Mouse (Mus musculus): ENCODE results near the gene Impdh1. TPM values are rescaled to one million over a fixed set of nuclear protein-coding genes. Genes with fewer than 3 reads are reported as not detected.
A peak's percentile ranks its signal among the peaks of the same experiment; 100 is the strongest.
"Not testable (repeated sequence)": the region's sequence is repeated elsewhere in the genome, so short reads cannot be mapped to it uniquely, and the experiment has no call there.

Impdh1 gene
- polyA plus RNA-seq, 1 experiment from 2014 or later: 11.7 TPM

GRCm38 (mm10) chr6:29234272-29234671 lies 18.1 kb upstream of the Impdh1 start:
- 41% methylated on average over 8 of the region's 8 CpGs for WGBS
- Histone ChIP-seq H3K4me3 (ENCODE audit: low read depth, low read length) (no peak overlapping the region), H3K27me3 (replicated peaks; ENCODE audit: control insufficient read depth, insufficient read depth, low read length) (no peaks in the 10 kb centered on the region), H3K9ac (ENCODE audit: low read depth, low read length) (no peak overlapping the region), H3K36me3 (ENCODE audit: control insufficient read depth, insufficient read depth) (no peaks in the 10 kb centered on the region), H3K4me1 (replicated peaks; ENCODE audit: control insufficient read depth, insufficient read depth, low read length) (no peaks in the 10 kb centered on the region), H3K4me2 (replicated peaks; ENCODE audit: low read depth) (no peak overlapping the region), H3K27ac (ENCODE audit: low read depth, low read length) (no peak overlapping the region), H3K9me3 (ENCODE audit: control insufficient read depth) (no peaks in the 10 kb centered on the region)
- peak; percentile 36; the same call in 1 of the 2 replicates for ATAC-seq
- peak; percentile 81 for TF ChIP-seq CTCF (IDR thresholded peaks at IDR 0.05; ENCODE audit: low read depth)

- H3K4me1 ChIP-seq (replicated peaks; ENCODE audit: control insufficient read depth, insufficient read depth, low read length): no peaks in the 10 kb centered on the region
- no peak overlapping the region for H3K27ac ChIP-seq (ENCODE audit: low read depth, low read length)
- H3K9ac ChIP-seq (ENCODE audit: low read depth, low read length): no peak overlapping the region
- no peaks in the 10 kb centered on the region for H3K9me3 ChIP-seq (ENCODE audit: control insufficient read depth)
- ATAC-seq: no peak
- no peak overlapping the region for H3K4me3 ChIP-seq (ENCODE audit: low read depth, low read length)
- no peaks in the 10 kb centered on the region for H3K36me3 ChIP-seq (ENCODE audit: control insufficient read depth, insufficient read depth)
- no peak overlapping the region for H3K4me2 ChIP-seq (replicated peaks; ENCODE audit: low read depth)
- no peaks in the 10 kb centered on the region for H3K27me3 ChIP-seq (replicated peaks; ENCODE audit: control insufficient read depth, insufficient read depth, low read length)
- WGBS: 68% methylated on average over 3 of the region's 3 CpGs
- TF ChIP-seq CTCF (IDR thresholded peaks at IDR 0.05; ENCODE audit: low read depth): no peak
These were observed 17.5 kb upstream of the Impdh1 start for GRCm38 (mm10) chr6:29233710-29234109.

GRCm38 (mm10) chr6:29232321-29232720 lies 16.2 kb upstream of the Impdh1 start:
- Histone ChIP-seq H3K27me3 (replicated peaks; ENCODE audit: control insufficient read depth, insufficient read depth, low read length) (no peaks in the 10 kb centered on the region), H3K9ac (ENCODE audit: low read depth, low read length) (no peak overlapping the region), H3K9me3 (ENCODE audit: control insufficient read depth) (no peaks in the 10 kb centered on the region), H3K36me3 (ENCODE audit: control insufficient read depth, insufficient read depth) (no peaks in the 10 kb centered on the region), H3K4me3 (ENCODE audit: low read depth, low read length) (no peak overlapping the region), H3K4me2 (replicated peaks; ENCODE audit: low read depth) (no peak overlapping the region), H3K27ac (ENCODE audit: low read depth, low read length) (no peak overlapping the region), H3K4me1 (replicated peaks; ENCODE audit: control insufficient read depth, insufficient read depth, low read length) (no peaks in the 10 kb centered on the region)
- 64% methylated on average over 6 of the region's 6 CpGs for WGBS
- ATAC-seq: no peak
- TF ChIP-seq CTCF (IDR thresholded peaks at IDR 0.05; ENCODE audit: low read depth): no peak

GRCm38 (mm10) chr6:29231799-29232198 lies 15.6 kb upstream of the Impdh1 start:
- Histone ChIP-seq H3K4me2 (replicated peaks; ENCODE audit: low read depth) (no peak overlapping the region), H3K4me3 (ENCODE audit: low read depth, low read length) (no peak overlapping the region), H3K36me3 (ENCODE audit: control insufficient read depth, insufficient read depth) (no peaks in the 10 kb centered on the region), H3K9ac (ENCODE audit: low read depth, low read length) (no peak overlapping the region), H3K27ac (ENCODE audit: low read depth, low read length) (no peak overlapping the region), H3K4me1 (replicated peaks; ENCODE audit: control insufficient read depth, insufficient read depth, low read length) (no peaks in the 10 kb centered on the region), H3K9me3 (ENCODE audit: control insufficient read depth) (no peaks in the 10 kb centered on the region), H3K27me3 (replicated peaks; ENCODE audit: control insufficient read depth, insufficient read depth, low read length) (no peaks in the 10 kb centered on the region)
- TF ChIP-seq CTCF (IDR thresholded peaks at IDR 0.05; ENCODE audit: low read depth): no peak
- WGBS: 79% methylated on average over 3 of the region's 3 CpGs
- no peak for ATAC-seq

GRCm38 (mm10) chr6:29230386-29230785 lies 14.2 kb upstream of the Impdh1 start:
- no peak overlapping the region for H3K27ac ChIP-seq (ENCODE audit: low read depth, low read length)
- H3K9me3 ChIP-seq (ENCODE audit: control insufficient read depth): no peaks in the 10 kb centered on the region
- no peak overlapping the region for H3K4me2 ChIP-seq (replicated peaks; ENCODE audit: low read depth)
- no peaks in the 10 kb centered on the region for H3K27me3 ChIP-seq (replicated peaks; ENCODE audit: control insufficient read depth, insufficient read depth, low read length)
- no peak overlapping the region for H3K4me3 ChIP-seq (ENCODE audit: low read depth, low read length)
- no peaks in the 10 kb centered on the region for H3K4me1 ChIP-seq (replicated peaks; ENCODE audit: control insufficient read depth, insufficient read depth, low read length)
- no peaks in the 10 kb centered on the region for H3K36me3 ChIP-seq (ENCODE audit: control insufficient read depth, insufficient read depth)
- TF ChIP-seq CTCF (IDR thresholded peaks at IDR 0.05; ENCODE audit: low read depth): no peak
- 70% methylated on average over 6 of the region's 6 CpGs for WGBS
- H3K9ac ChIP-seq (ENCODE audit: low read depth, low read length): no peak overlapping the region
- ATAC-seq: no peak

- Histone ChIP-seq H3K36me3 (ENCODE audit: control insufficient read depth, insufficient read depth) (no peaks in the 10 kb centered on the region), H3K9ac (ENCODE audit: low read depth, low read length) (no peak overlapping the region), H3K27ac (ENCODE audit: low read depth, low read length) (no peak overlapping the region), H3K4me3 (ENCODE audit: low read depth, low read length) (no peak overlapping the region), H3K4me1 (replicated peaks; ENCODE audit: control insufficient read depth, insufficient read depth, low read length) (no peaks in the 10 kb centered on the region), H3K4me2 (replicated peaks; ENCODE audit: low read depth) (no peak overlapping the region), H3K9me3 (ENCODE audit: control insufficient read depth) (no peaks in the 10 kb centered on the region), H3K27me3 (replicated peaks; ENCODE audit: control insufficient read depth, insufficient read depth, low read length) (no peaks in the 10 kb centered on the region)
- WGBS: 75% methylated on average over 6 of the region's 6 CpGs
- no peak for ATAC-seq
- no peak for TF ChIP-seq CTCF (IDR thresholded peaks at IDR 0.05; ENCODE audit: low read depth)
These were observed 13.2 kb upstream of the Impdh1 start for GRCm38 (mm10) chr6:29229265-29229913.

DNA sequence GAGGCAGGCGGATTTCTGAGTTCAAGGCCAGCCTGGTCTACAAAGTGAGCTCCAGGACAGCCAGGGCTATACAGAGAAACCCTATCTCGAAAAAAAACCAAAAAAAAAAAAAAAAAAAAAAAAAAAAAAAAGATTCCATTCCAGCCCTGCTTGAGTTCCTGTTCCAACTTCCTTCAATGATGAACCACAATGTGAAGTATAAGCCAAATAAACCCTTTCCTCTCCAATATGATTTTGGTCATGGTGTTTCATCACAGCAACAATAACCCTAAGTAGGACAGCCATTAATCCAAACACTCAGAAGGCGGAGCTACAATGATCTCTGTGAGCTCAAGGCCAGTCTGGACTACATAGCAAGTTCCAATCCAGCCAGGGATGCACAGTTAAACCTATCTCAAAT lies 1.6 kb upstream of the Impdh1 start:
- ATAC-seq; H3K27ac ChIP-seq (ENCODE audit: low read depth, low read length); H3K27me3 ChIP-seq (replicated peaks; ENCODE audit: control insufficient read depth, insufficient read depth, low read length); H3K4me1 ChIP-seq (replicated peaks; ENCODE audit: control insufficient read depth, insufficient read depth, low read length); H3K4me2 ChIP-seq (replicated peaks; ENCODE audit: low read depth); H3K9ac ChIP-seq (ENCODE audit: low read depth, low read length); H3K36me3 ChIP-seq (ENCODE audit: control insufficient read depth, insufficient read depth); H3K4me3 ChIP-seq (ENCODE audit: low read depth, low read length); H3K9me3 ChIP-seq (ENCODE audit: control insufficient read depth): not testable (repeated sequence)
- 67% methylated on average over 2 of the region's 3 CpGs for WGBS
